Mouse (Mus musculus): ENCODE measurements around the gene Col6a6. TPM values are rescaled to one million over a fixed set of nuclear protein-coding genes. Genes with fewer than 3 reads are reported as not detected.

Col6a6 gene
- polyA plus RNA-seq, 1 experiment from 2014 or later: 1.3 TPM

DNA sequence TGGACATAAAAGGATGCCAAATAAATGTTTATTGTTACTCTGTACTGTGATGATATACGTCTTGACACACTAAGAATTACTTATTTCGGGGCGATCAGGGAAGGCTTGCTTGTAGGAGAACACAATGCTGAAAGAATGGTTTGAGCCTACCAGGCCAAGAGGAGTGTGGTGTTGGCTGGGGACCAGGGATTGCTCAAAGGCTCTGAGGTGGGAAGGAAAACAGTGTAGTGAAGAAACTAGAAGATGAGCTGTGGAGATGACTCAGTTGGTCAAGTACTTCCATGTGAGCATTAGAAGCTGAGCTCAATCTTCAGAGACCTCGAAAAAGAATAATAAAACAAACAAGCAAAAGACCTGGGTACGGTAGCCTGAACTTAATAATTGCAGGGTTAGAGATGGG is 13.5 kb downstream of the Col6a6 start:
- Histone ChIP-seq H3K27ac (ENCODE audit: low read length) (no peak overlapping the region), H3K27me3 (ENCODE audit: control insufficient read depth, insufficient read depth, low read depth, low read length) (no peaks in the 10 kb centered on the region), H3K36me3 (ENCODE audit: control insufficient read depth, insufficient read depth, low read length) (no peaks in the 10 kb centered on the region), H3K4me2 (ENCODE audit: low read depth, low read length) (no peak overlapping the region), H3K4me1 (replicated peaks; ENCODE audit: control insufficient read depth, insufficient read depth, low read length) (no peaks in the 10 kb centered on the region), H3K4me3 (ENCODE audit: low read length) (no peak overlapping the region), H3K9me3 (ENCODE audit: control insufficient read depth, low read length) (no peaks in the 10 kb centered on the region), H3K9ac (ENCODE audit: low read length) (no peak overlapping the region)
- ATAC-seq (ENCODE audit: low read depth): no peak
- 71% methylated on average over 5 of the region's 5 CpGs for WGBS

DNA sequence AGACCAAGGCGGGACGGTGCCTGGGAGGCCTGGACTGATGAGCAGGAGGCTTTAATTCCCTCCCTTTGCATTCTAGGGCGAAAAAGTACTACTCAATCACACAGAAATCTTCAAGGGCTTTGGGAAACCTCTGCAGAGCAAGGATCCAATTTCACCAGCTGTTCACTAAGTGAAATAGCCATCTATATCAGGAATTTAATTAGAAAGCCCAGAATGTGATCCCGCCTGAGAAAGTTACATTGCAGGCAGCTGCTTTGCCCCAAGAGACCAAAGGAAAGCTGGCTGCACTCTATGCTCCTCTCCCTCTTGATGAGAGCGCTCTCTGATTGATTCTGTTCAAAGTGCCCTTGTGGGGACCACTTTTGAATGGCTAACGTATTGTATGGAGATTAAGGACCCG is 16.5 kb downstream of the Col6a6 start:
- H3K27me3 ChIP-seq (ENCODE audit: control insufficient read depth, insufficient read depth, low read depth, low read length): no peaks in the 10 kb centered on the region
- no peaks in the 10 kb centered on the region for H3K9me3 ChIP-seq (ENCODE audit: control insufficient read depth, low read length)
- no peaks in the 10 kb centered on the region for H3K36me3 ChIP-seq (ENCODE audit: control insufficient read depth, insufficient read depth, low read length)
- 57% methylated on average over 7 of the region's 7 CpGs for WGBS
- no peak overlapping the region for H3K4me3 ChIP-seq (ENCODE audit: low read length)
- H3K27ac ChIP-seq (ENCODE audit: low read length): no peak overlapping the region
- H3K9ac ChIP-seq (ENCODE audit: low read length): no peak overlapping the region
- ATAC-seq (ENCODE audit: low read depth): no peak
- H3K4me1 ChIP-seq (replicated peaks; ENCODE audit: control insufficient read depth, insufficient read depth, low read length): no peaks in the 10 kb centered on the region
- no peak overlapping the region for H3K4me2 ChIP-seq (ENCODE audit: low read depth, low read length)

DNA sequence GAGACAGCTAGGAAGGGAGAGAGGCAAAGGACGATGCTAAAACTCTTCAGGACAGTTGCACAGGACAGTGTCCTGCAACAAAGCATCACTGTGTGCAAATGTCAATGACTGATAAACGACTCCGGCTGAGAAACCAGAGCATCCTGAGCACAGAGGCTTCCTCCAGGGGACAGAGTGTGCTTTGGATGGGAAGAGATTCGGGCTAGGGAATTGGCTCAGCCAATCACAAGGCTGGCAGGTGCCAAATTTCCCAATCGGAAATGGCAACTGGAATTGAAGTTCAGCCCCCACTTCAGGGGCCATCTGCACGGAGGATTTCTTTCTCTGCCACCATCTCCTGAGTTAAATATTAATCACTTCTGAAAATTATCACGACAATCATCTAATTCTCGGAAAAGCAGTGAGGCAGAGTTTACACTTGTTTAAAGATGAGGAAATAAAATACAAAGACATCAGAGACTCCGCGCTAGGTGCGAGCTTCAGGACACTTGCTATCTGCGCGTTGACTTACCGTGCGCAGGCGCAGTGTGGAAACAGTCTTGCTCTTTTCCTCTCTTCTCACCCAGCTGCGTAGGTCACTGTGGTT is 18.9 kb downstream of the Col6a6 start:
- no peaks in the 10 kb centered on the region for H3K27me3 ChIP-seq (ENCODE audit: control insufficient read depth, insufficient read depth, low read depth, low read length)
- H3K9me3 ChIP-seq (ENCODE audit: control insufficient read depth, low read length): no peaks in the 10 kb centered on the region
- 68% methylated on average over 17 of the region's 17 CpGs for WGBS
- H3K4me1 ChIP-seq (replicated peaks; ENCODE audit: control insufficient read depth, insufficient read depth, low read length): no peaks in the 10 kb centered on the region
- ATAC-seq (ENCODE audit: low read depth): no peak
- H3K27ac ChIP-seq (ENCODE audit: low read length): no peak overlapping the region
- no peak overlapping the region for H3K9ac ChIP-seq (ENCODE audit: low read length)
- no peaks in the 10 kb centered on the region for H3K36me3 ChIP-seq (ENCODE audit: control insufficient read depth, insufficient read depth, low read length)
- H3K4me2 ChIP-seq (ENCODE audit: low read depth, low read length): no peak overlapping the region
- H3K4me3 ChIP-seq (ENCODE audit: low read length): no peak overlapping the region

DNA sequence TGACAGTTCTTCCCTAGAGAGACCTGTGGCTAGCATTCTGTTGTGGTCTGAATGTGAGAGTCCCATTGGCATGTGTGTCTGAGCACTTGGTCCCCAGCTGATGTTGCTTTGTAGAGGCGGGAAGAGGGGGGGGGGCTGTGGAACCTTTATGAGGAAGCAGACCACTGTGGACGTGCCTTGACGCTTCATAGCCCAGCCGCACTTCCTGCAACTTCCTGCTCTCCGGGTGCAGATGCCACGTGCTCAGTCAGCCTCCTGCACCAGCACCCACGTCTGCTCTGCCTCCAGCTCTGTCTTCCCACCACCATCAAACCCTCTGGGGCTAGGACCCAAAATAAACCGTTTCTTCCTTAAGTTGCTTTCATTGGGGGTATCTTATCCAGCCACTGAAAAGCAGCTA is 24.5 kb downstream of the Col6a6 start:
- Histone ChIP-seq H3K36me3 (ENCODE audit: control insufficient read depth, insufficient read depth, low read length) (no peaks in the 10 kb centered on the region), H3K9me3 (ENCODE audit: control insufficient read depth, low read length) (no peaks in the 10 kb centered on the region), H3K4me3 (ENCODE audit: low read length) (no peak overlapping the region), H3K27ac (ENCODE audit: low read length) (no peak overlapping the region), H3K4me1 (replicated peaks; ENCODE audit: control insufficient read depth, insufficient read depth, low read length) (no peaks in the 10 kb centered on the region), H3K9ac (ENCODE audit: low read length) (no peak overlapping the region), H3K4me2 (ENCODE audit: low read depth, low read length) (no peak overlapping the region), H3K27me3 (ENCODE audit: control insufficient read depth, insufficient read depth, low read depth, low read length) (no peaks in the 10 kb centered on the region)
- WGBS: 67% methylated on average over 8 of the region's 8 CpGs
- no peak for ATAC-seq (ENCODE audit: low read depth)

DNA sequence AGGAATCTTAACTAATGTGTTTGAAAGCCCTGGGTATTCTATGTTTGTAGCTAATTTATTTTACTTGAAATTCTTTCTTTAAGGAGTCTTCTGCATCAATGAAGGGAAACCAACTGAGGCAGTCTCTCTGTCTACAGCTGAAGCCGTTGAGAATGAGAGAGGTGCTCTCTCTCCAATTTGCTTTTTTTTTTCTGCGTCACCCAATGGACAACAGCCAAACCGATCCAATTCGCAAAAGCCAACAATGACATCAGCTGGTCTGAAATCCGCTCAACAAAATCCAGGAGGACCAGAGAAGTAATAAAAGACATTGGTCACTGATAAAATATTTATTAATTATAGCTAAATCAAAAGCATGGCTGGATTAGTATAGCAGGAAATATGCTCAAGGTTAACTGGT is 26.5 kb downstream of the Col6a6 start:
- Histone ChIP-seq H3K9me3 (ENCODE audit: control insufficient read depth, low read length) (no peaks in the 10 kb centered on the region), H3K4me2 (ENCODE audit: low read depth, low read length) (no peak overlapping the region), H3K36me3 (ENCODE audit: control insufficient read depth, insufficient read depth, low read length) (no peaks in the 10 kb centered on the region), H3K9ac (ENCODE audit: low read length) (no peak overlapping the region), H3K27ac (ENCODE audit: low read length) (no peak overlapping the region), H3K4me3 (ENCODE audit: low read length) (no peak overlapping the region), H3K27me3 (ENCODE audit: control insufficient read depth, insufficient read depth, low read depth, low read length) (no peaks in the 10 kb centered on the region), H3K4me1 (replicated peaks; ENCODE audit: control insufficient read depth, insufficient read depth, low read length) (peaks cover 3% of the 10 kb centered on the region)
- 87% methylated on average over 5 of the region's 5 CpGs for WGBS
- ATAC-seq (ENCODE audit: low read depth): no peak

DNA sequence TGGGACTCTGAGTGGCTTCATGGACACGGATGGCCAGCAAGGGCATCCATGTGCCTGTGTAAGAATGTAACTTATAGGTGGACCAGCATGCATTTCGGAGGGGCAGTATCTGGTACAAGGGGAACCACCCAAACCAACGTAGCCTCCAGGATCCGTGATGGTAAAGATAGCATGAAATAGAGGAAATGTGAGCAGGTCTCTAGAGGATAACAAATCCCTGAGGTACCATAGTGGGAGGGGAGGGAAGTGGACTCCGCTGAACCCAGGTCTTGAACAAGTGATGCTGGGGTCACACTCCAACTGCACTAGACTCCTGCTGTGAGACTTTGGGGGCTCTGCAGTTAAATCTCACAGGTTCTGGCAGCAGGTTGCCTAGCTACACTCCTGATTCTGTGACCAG is 27.7 kb downstream of the Col6a6 start:
- H3K4me3 ChIP-seq (ENCODE audit: low read length): no peak overlapping the region
- H3K27me3 ChIP-seq (ENCODE audit: control insufficient read depth, insufficient read depth, low read depth, low read length): no peaks in the 10 kb centered on the region
- H3K9me3 ChIP-seq (ENCODE audit: control insufficient read depth, low read length): no peaks in the 10 kb centered on the region
- WGBS: 88% methylated on average over 5 of the region's 5 CpGs
- H3K36me3 ChIP-seq (ENCODE audit: control insufficient read depth, insufficient read depth, low read length): no peaks in the 10 kb centered on the region
- no peak for ATAC-seq (ENCODE audit: low read depth)
- peaks cover 15% of the 10 kb centered on the region for H3K4me1 ChIP-seq (replicated peaks; ENCODE audit: control insufficient read depth, insufficient read depth, low read length)
- H3K4me2 ChIP-seq (ENCODE audit: low read depth, low read length): no peak overlapping the region
- H3K27ac ChIP-seq (ENCODE audit: low read length): no peak overlapping the region
- no peak overlapping the region for H3K9ac ChIP-seq (ENCODE audit: low read length)

DNA sequence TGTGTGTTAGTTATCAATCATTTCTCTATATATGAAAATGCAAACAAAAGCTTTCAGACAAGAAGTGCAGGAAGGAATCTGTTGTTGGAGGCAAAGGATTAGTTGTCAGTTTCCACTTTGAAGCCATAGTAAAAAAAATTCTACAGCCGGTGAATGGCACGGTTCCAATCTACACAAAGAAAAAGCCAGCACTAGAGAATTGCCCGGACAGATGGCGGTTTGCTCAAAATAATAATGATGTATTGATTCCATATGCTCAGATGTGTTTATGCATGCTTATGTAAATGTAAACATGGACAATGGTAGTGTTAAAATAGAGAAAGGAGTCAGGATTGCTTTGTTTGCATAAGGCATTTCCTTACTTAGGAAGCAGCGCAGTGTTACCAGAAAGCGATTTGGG is 31.8 kb downstream of the Col6a6 start:
- no peaks in the 10 kb centered on the region for H3K36me3 ChIP-seq (ENCODE audit: control insufficient read depth, insufficient read depth, low read length)
- H3K4me1 ChIP-seq (replicated peaks; ENCODE audit: control insufficient read depth, insufficient read depth, low read length): peaks cover 17% of the 10 kb centered on the region
- peak overlapping the region; percentile 26 for H3K4me2 ChIP-seq (ENCODE audit: low read depth, low read length)
- H3K27me3 ChIP-seq (ENCODE audit: control insufficient read depth, insufficient read depth, low read depth, low read length): no peaks in the 10 kb centered on the region
- no peak overlapping the region for H3K9ac ChIP-seq (ENCODE audit: low read length)
- WGBS: 10% methylated on average over 6 of the region's 6 CpGs
- no peaks in the 10 kb centered on the region for H3K9me3 ChIP-seq (ENCODE audit: control insufficient read depth, low read length)
- H3K27ac ChIP-seq (ENCODE audit: low read length): no peak overlapping the region
- no peak overlapping the region for H3K4me3 ChIP-seq (ENCODE audit: low read length)
- ATAC-seq (ENCODE audit: low read depth): peak; percentile 43; the same call in 1 of the 2 replicates

DNA sequence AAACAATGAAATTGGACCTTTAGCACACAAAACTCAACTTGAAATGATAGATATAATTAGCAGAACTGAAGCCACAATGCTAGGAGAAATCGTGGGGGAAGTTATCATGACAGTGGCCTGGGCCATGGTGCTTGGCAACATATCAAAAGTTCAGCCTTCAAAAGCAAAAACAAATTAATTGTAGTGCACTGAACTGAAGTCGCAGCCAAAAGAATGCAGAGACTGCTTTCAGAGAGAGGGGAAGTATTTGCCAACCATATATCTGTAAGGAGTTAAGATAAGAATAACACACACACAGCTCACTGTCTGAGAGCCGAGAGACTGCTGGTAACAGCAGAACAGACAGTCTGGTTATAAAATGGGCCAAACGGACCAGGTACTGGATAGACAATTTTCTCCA is 33.0 kb downstream of the Col6a6 start:
- H3K9me3 ChIP-seq (ENCODE audit: control insufficient read depth, low read length): no peaks in the 10 kb centered on the region
- H3K36me3 ChIP-seq (ENCODE audit: control insufficient read depth, insufficient read depth, low read length): no peaks in the 10 kb centered on the region
- H3K4me3 ChIP-seq (ENCODE audit: low read length): no peak overlapping the region
- no peaks in the 10 kb centered on the region for H3K27me3 ChIP-seq (ENCODE audit: control insufficient read depth, insufficient read depth, low read depth, low read length)
- H3K4me2 ChIP-seq (ENCODE audit: low read depth, low read length): no peak overlapping the region
- H3K4me1 ChIP-seq (replicated peaks; ENCODE audit: control insufficient read depth, insufficient read depth, low read length): peaks cover 17% of the 10 kb centered on the region
- 7% methylated on average over 4 of the region's 4 CpGs for WGBS
- no peak overlapping the region for H3K9ac ChIP-seq (ENCODE audit: low read length)
- ATAC-seq (ENCODE audit: low read depth): peak; percentile 46
- H3K27ac ChIP-seq (ENCODE audit: low read length): no peak overlapping the region

DNA sequence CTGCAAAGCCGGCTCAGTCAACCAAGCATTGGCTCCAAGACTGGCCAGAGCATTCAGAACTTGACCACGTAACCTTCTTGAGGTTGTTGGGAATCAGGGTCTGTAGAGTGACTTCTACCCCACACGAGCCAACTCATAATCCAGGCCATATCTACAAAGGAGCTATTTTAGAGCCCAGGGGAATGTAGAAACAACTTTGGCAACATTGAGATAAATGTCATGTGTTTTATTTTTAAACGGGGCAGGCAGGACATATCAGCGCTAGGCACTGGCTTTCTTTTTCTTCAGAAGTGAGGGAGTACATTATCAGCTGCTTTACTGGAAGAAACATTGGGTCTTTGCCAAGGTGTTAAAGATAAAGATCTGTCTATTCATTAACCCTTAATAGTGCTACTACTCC is 36.1 kb downstream of the Col6a6 start:
- Histone ChIP-seq H3K4me1 (replicated peaks; ENCODE audit: control insufficient read depth, insufficient read depth, low read length) (peaks cover 17% of the 10 kb centered on the region), H3K4me3 (ENCODE audit: low read length) (no peak overlapping the region), H3K27ac (ENCODE audit: low read length) (no peak overlapping the region), H3K9ac (ENCODE audit: low read length) (no peak overlapping the region), H3K9me3 (ENCODE audit: control insufficient read depth, low read length) (no peaks in the 10 kb centered on the region), H3K36me3 (ENCODE audit: control insufficient read depth, insufficient read depth, low read length) (no peaks in the 10 kb centered on the region), H3K27me3 (ENCODE audit: control insufficient read depth, insufficient read depth, low read depth, low read length) (no peaks in the 10 kb centered on the region), H3K4me2 (ENCODE audit: low read depth, low read length) (no peak overlapping the region)
- ATAC-seq (ENCODE audit: low read depth): peak; percentile 31; the same call in 1 of the 2 replicates
- 34% methylated on average over 5 of the region's 5 CpGs for WGBS

DNA sequence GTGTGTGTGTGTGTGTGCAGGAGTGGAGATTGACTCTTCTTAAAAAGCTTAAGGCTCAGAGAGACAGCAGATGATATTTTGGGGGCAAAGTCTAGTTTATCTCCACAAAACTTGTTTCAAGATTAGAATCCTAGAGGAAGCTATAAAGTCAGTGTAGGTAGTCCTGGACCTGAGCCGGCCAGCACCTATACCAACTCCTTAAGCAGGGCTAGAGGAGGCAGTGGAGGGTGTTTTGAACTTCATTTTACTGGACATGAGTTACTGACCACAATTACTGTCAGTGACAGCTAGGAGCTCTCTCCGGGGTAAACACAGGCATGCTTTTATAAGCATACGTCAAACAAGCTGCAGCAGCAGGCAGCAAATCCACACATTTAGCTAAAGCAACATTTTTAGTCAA is 39.8 kb downstream of the Col6a6 start:
- no peak for ATAC-seq (ENCODE audit: low read depth)
- no peaks in the 10 kb centered on the region for H3K36me3 ChIP-seq (ENCODE audit: control insufficient read depth, insufficient read depth, low read length)
- H3K4me3 ChIP-seq (ENCODE audit: low read length): no peak overlapping the region
- no peak overlapping the region for H3K9ac ChIP-seq (ENCODE audit: low read length)
- no peaks in the 10 kb centered on the region for H3K27me3 ChIP-seq (ENCODE audit: control insufficient read depth, insufficient read depth, low read depth, low read length)
- no peak overlapping the region for H3K4me2 ChIP-seq (ENCODE audit: low read depth, low read length)
- no peak overlapping the region for H3K27ac ChIP-seq (ENCODE audit: low read length)
- 56% methylated on average over 3 of the region's 3 CpGs for WGBS
- H3K4me1 ChIP-seq (replicated peaks; ENCODE audit: control insufficient read depth, insufficient read depth, low read length): no peaks in the 10 kb centered on the region
- no peaks in the 10 kb centered on the region for H3K9me3 ChIP-seq (ENCODE audit: control insufficient read depth, low read length)
